Mouse (Mus musculus) E14TG2a.4 (cell line): Measurements from ENCODE around the gene Antxr2.

Source experiments
- CTCF ChIP-seq: conservative IDR thresholded peaks from 2 replicates; pipeline ENCODE4 v1.5.1; 2014; ENCODE audit warnings: low read length
- NANOG ChIP-seq: IDR thresholded peaks from 2 replicates; pipeline ENCODE4 v1.6.1; 2014; ENCODE audit warnings: borderline replicate concordance, low read length, mixed read lengths

DNA sequence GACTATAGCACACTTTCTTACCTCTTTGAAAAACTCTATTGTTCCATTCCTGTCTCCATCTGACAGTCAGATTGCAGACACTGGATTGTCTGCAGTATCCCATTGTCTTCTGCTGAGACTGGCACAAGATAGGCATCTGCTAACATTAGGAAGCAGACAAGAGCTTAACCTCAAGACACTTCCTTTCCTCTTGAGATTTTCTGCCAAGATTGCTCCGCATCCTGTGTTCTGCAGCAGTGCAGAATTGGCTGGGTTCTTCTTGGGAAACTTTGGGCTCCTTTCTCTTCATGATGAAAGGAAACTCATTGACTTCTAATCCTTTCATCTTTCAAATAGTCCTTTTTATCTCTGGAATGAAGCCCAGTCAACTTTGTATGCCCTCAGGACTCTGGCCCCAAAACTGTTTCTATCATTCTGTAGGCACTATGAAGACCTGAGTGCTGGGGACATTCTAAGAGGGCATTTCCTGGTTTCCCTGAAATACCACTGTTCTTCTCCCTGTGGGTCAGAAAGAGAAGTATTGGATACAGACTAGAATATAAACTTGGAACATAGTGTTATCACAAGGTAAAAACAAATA, 152.5 kb downstream of the Antxr2 start:
- TF ChIP-seq NANOG (no peak), CTCF (no peak)
